Mouse (Mus musculus): ENCODE results near the gene Lce1k. TPM values are rescaled to one million over a fixed set of nuclear protein-coding genes. Genes with fewer than 3 reads are reported as not detected.
"Not testable (repeated sequence)": the region's sequence is repeated elsewhere in the genome, so short reads cannot be mapped to it uniquely, and the experiment has no call there.

Gene Lce1k
- polyA plus RNA-seq (2016; fragmentation: Nextera tagmentation; extraction: Ambion mirVana): not detected in 2 replicates

GRCm38 (mm10) chr3:92807791-92808190, at the start of gene Lce1k:
Lce1k (minus strand) TSS chr3:92807891.
- Histone ChIP-seq H3K4me3 (no peak within 1 kb of the TSS), H3K4me1 (no peaks in the 10 kb centered on the region), H3K27me3 (no peaks in the 10 kb centered on the region), H3K4me2 (replicated peaks) (no peak within 1 kb of the TSS), H3K9ac (no peak within 1 kb of the TSS), H3K36me3 (no peaks in the 10 kb centered on the region), H3K9me3 (no peaks in the 10 kb centered on the region), H3K27ac (no peak within 1 kb of the TSS)
- ATAC-seq (ENCODE audit: insufficient number of reproducible peaks, insufficient read depth, low FRiP score, low TSS enrichment): no peak

GRCm38 (mm10) chr3:92851186-92851585, 43.5 kb upstream of the Lce1k start, which contains the start of gene Lce1l:
Lce1l (minus strand) TSS chr3:92851286.
- Histone ChIP-seq H3K4me2 (replicated peaks) (no peak within 1 kb of the TSS), H3K27me3 (no peaks in the 10 kb centered on the region), H3K4me1 (no peaks in the 10 kb centered on the region), H3K9me3 (no peaks in the 10 kb centered on the region), H3K36me3 (no peaks in the 10 kb centered on the region), H3K4me3 (no peak within 1 kb of the TSS), H3K9ac (no peak within 1 kb of the TSS), H3K27ac (no peak within 1 kb of the TSS)
- no peak for ATAC-seq (ENCODE audit: insufficient number of reproducible peaks, insufficient read depth, low FRiP score, low TSS enrichment)
- WGBS: 83% methylated on average over 3 of the region's 3 CpGs

- Histone ChIP-seq H3K27ac (no peak within 1 kb of the TSS), H3K27me3 (no peaks in the 10 kb centered on the region), H3K36me3 (no peaks in the 10 kb centered on the region), H3K4me2 (replicated peaks) (no peak within 1 kb of the TSS), H3K9me3 (no peaks in the 10 kb centered on the region), H3K9ac (no peak within 1 kb of the TSS), H3K4me3 (no peak within 1 kb of the TSS), H3K4me1 (no peaks in the 10 kb centered on the region)
- ATAC-seq (ENCODE audit: insufficient number of reproducible peaks, insufficient read depth, low FRiP score, low TSS enrichment): no peak
- 59% methylated on average over 1 of the region's 1 CpGs for WGBS
These were observed 19.4 kb upstream of the Lce1k start, which contains the start of gene Kprp for GRCm38 (mm10) chr3:92827108-92827507. Kprp (minus strand) TSS chr3:92827247.

- H3K27me3 ChIP-seq: no peaks in the 10 kb centered on the region
- H3K9me3 ChIP-seq: no peaks in the 10 kb centered on the region
- H3K36me3 ChIP-seq: no peaks in the 10 kb centered on the region
- no peaks in the 10 kb centered on the region for H3K4me1 ChIP-seq
- H3K4me3 ChIP-seq: no peak overlapping the region
- no peak overlapping the region for H3K9ac ChIP-seq
- H3K27ac ChIP-seq: no peak overlapping the region
- no peak overlapping the region for H3K4me2 ChIP-seq (replicated peaks)
- WGBS: 14% methylated on average over 1 of the region's 1 CpGs
- no peak for ATAC-seq (ENCODE audit: insufficient number of reproducible peaks, insufficient read depth, low FRiP score, low TSS enrichment)
These were observed 18.1 kb upstream of the Lce1k start for GRCm38 (mm10) chr3:92825808-92826207.

GRCm38 (mm10) chr3:92816036-92816435, 8.3 kb upstream of the Lce1k start:
- not testable (repeated sequence) for H3K4me3 ChIP-seq; H3K27me3 ChIP-seq; H3K4me2 ChIP-seq (replicated peaks); H3K27ac ChIP-seq; H3K36me3 ChIP-seq; H3K4me1 ChIP-seq; ATAC-seq (ENCODE audit: insufficient number of reproducible peaks, insufficient read depth, low FRiP score, low TSS enrichment); H3K9ac ChIP-seq; H3K9me3 ChIP-seq
- 91% methylated on average over 2 of the region's 2 CpGs for WGBS

- Histone ChIP-seq H3K4me2 (replicated peaks) (no peak overlapping the region), H3K36me3 (no peaks in the 10 kb centered on the region), H3K9ac (no peak overlapping the region), H3K4me1 (no peaks in the 10 kb centered on the region), H3K27me3 (no peaks in the 10 kb centered on the region), H3K4me3 (no peak overlapping the region), H3K9me3 (no peaks in the 10 kb centered on the region), H3K27ac (no peak overlapping the region)
- ATAC-seq (ENCODE audit: insufficient number of reproducible peaks, insufficient read depth, low FRiP score, low TSS enrichment): no peak
- 81% methylated on average over 3 of the region's 3 CpGs for WGBS
These were observed 7.9 kb upstream of the Lce1k start for GRCm38 (mm10) chr3:92815581-92815980.

GRCm38 (mm10) chr3:92790414-92790813, 17.3 kb downstream of the Lce1k start, which contains the start of gene Lce1j:
Lce1j (minus strand) TSS chr3:92790514.
- no peak within 1 kb of the TSS for H3K4me3 ChIP-seq
- H3K9ac ChIP-seq: no peak within 1 kb of the TSS
- H3K36me3 ChIP-seq: no peaks in the 10 kb centered on the region
- no peak for ATAC-seq (ENCODE audit: insufficient number of reproducible peaks, insufficient read depth, low FRiP score, low TSS enrichment)
- H3K27ac ChIP-seq: no peak within 1 kb of the TSS
- 79% methylated on average over 1 of the region's 1 CpGs for WGBS
- H3K4me1 ChIP-seq: no peaks in the 10 kb centered on the region
- no peak within 1 kb of the TSS for H3K4me2 ChIP-seq (replicated peaks)
- H3K9me3 ChIP-seq: no peaks in the 10 kb centered on the region
- H3K27me3 ChIP-seq: no peaks in the 10 kb centered on the region

- Histone ChIP-seq H3K4me2 (replicated peaks) (no peak within 1 kb of the TSS), H3K4me3 (no peak within 1 kb of the TSS), H3K4me1 (no peaks in the 10 kb centered on the region), H3K27me3 (no peaks in the 10 kb centered on the region), H3K9ac (no peak within 1 kb of the TSS), H3K36me3 (no peaks in the 10 kb centered on the region), H3K9me3 (no peaks in the 10 kb centered on the region), H3K27ac (no peak within 1 kb of the TSS)
- 78% methylated on average over 1 of the region's 1 CpGs for WGBS
- ATAC-seq (ENCODE audit: insufficient number of reproducible peaks, insufficient read depth, low FRiP score, low TSS enrichment): no peak
These were observed 28.9 kb downstream of the Lce1k start, which contains the start of gene Lce1i for GRCm38 (mm10) chr3:92778799-92779198. Lce1i (minus strand) TSS chr3:92778899.

GRCm38 (mm10) chr3:92771573-92771972, 36.1 kb downstream of the Lce1k start:
- Histone ChIP-seq H3K9me3 (no peaks in the 10 kb centered on the region), H3K9ac (no peak overlapping the region), H3K4me3 (no peak overlapping the region), H3K27me3 (no peaks in the 10 kb centered on the region), H3K4me2 (replicated peaks) (no peak overlapping the region), H3K36me3 (no peaks in the 10 kb centered on the region), H3K4me1 (no peaks in the 10 kb centered on the region), H3K27ac (no peak overlapping the region)
- ATAC-seq (ENCODE audit: insufficient number of reproducible peaks, insufficient read depth, low FRiP score, low TSS enrichment): no peak
- WGBS: 22% methylated on average over 3 of the region's 3 CpGs

- Histone ChIP-seq H3K36me3 (no peaks in the 10 kb centered on the region), H3K4me1 (no peaks in the 10 kb centered on the region), H3K4me2 (replicated peaks) (no peak within 1 kb of the TSS), H3K27me3 (no peaks in the 10 kb centered on the region), H3K9ac (no peak within 1 kb of the TSS), H3K27ac (no peak within 1 kb of the TSS), H3K4me3 (no peak within 1 kb of the TSS), H3K9me3 (no peaks in the 10 kb centered on the region)
- WGBS: 97% methylated on average over 1 of the region's 1 CpGs
- ATAC-seq (ENCODE audit: insufficient number of reproducible peaks, insufficient read depth, low FRiP score, low TSS enrichment): no peak
These were observed 42.7 kb downstream of the Lce1k start, which contains the start of gene Lce1h for GRCm38 (mm10) chr3:92764965-92765364. Lce1h (minus strand) TSS chr3:92765065.

Other genes with a start within 250 kb of the Lce1k start
- not detected in 2 replicates for gene Ivl, start 234.2 kb downstream of the Lce1k start, polyA plus RNA-seq (2016; fragmentation: Nextera tagmentation; extraction: Ambion mirVana)
- gene Smcp, start 218.9 kb downstream of the Lce1k start, polyA plus RNA-seq (2016; fragmentation: Nextera tagmentation; extraction: Ambion mirVana): not detected in 2 replicates
- not detected in 2 replicates for gene 2210017I01Rik, start 200.4 kb downstream of the Lce1k start, polyA plus RNA-seq (2016; fragmentation: Nextera tagmentation; extraction: Ambion mirVana)
- gene Lce6a, start 186.2 kb downstream of the Lce1k start, polyA plus RNA-seq (2016; fragmentation: Nextera tagmentation; extraction: Ambion mirVana): not detected in 2 replicates
- not detected in 2 replicates for gene Lce1a1, start 159.6 kb downstream of the Lce1k start, polyA plus RNA-seq (2016; fragmentation: Nextera tagmentation; extraction: Ambion mirVana)
- not detected in 2 replicates for gene Lce1b, start 151.0 kb downstream of the Lce1k start, polyA plus RNA-seq (2016; fragmentation: Nextera tagmentation; extraction: Ambion mirVana)
- gene Lce1a2, start 137.6 kb downstream of the Lce1k start, polyA plus RNA-seq (2016; fragmentation: Nextera tagmentation; extraction: Ambion mirVana): not detected in 2 replicates
- gene Lce1c, start 128.6 kb downstream of the Lce1k start, polyA plus RNA-seq (2016; fragmentation: Nextera tagmentation; extraction: Ambion mirVana): not detected in 2 replicates
- not detected in 2 replicates for gene Lce1d, start 120.7 kb downstream of the Lce1k start, polyA plus RNA-seq (2016; fragmentation: Nextera tagmentation; extraction: Ambion mirVana)
- not detected in 2 replicates for gene Lce1e, start 98.8 kb downstream of the Lce1k start, polyA plus RNA-seq (2016; fragmentation: Nextera tagmentation; extraction: Ambion mirVana)
- not detected in 2 replicates for gene Lce1f, start 87.5 kb downstream of the Lce1k start, polyA plus RNA-seq (2016; fragmentation: Nextera tagmentation; extraction: Ambion mirVana)
- not detected in 2 replicates for gene Gm38119, start 68.8 kb downstream of the Lce1k start, polyA plus RNA-seq (2016; fragmentation: Nextera tagmentation; extraction: Ambion mirVana)
- not detected in 2 replicates for gene Lce1g, start 55.6 kb downstream of the Lce1k start, polyA plus RNA-seq (2016; fragmentation: Nextera tagmentation; extraction: Ambion mirVana)
- not detected in 2 replicates for gene Lce1h, start 42.8 kb downstream of the Lce1k start, polyA plus RNA-seq (2016; fragmentation: Nextera tagmentation; extraction: Ambion mirVana)
- gene Lce1i, start 29.0 kb downstream of the Lce1k start, polyA plus RNA-seq (2016; fragmentation: Nextera tagmentation; extraction: Ambion mirVana): not detected in 2 replicates
- gene Lce1j, start 17.4 kb downstream of the Lce1k start, polyA plus RNA-seq (2016; fragmentation: Nextera tagmentation; extraction: Ambion mirVana): not detected in 2 replicates
- gene Kprp, start 19.4 kb upstream of the Lce1k start, polyA plus RNA-seq (2016; fragmentation: Nextera tagmentation; extraction: Ambion mirVana): not detected in 2 replicates
- gene Lce1l, start 43.4 kb upstream of the Lce1k start, polyA plus RNA-seq (2016; fragmentation: Nextera tagmentation; extraction: Ambion mirVana): not detected in 2 replicates
- gene 2310050C09Rik, start 62.3 kb upstream of the Lce1k start, polyA plus RNA-seq (2016; fragmentation: Nextera tagmentation; extraction: Ambion mirVana): not detected in 2 replicates
- not detected in 2 replicates for gene Lce3a, start 118.3 kb upstream of the Lce1k start, polyA plus RNA-seq (2016; fragmentation: Nextera tagmentation; extraction: Ambion mirVana)
- not detected in 2 replicates for gene Lce3b, start 125.1 kb upstream of the Lce1k start, polyA plus RNA-seq (2016; fragmentation: Nextera tagmentation; extraction: Ambion mirVana)
- not detected in 2 replicates for gene Lce3c, start 136.6 kb upstream of the Lce1k start, polyA plus RNA-seq (2016; fragmentation: Nextera tagmentation; extraction: Ambion mirVana)
- not detected in 2 replicates for gene Lce3d, start 149.5 kb upstream of the Lce1k start, polyA plus RNA-seq (2016; fragmentation: Nextera tagmentation; extraction: Ambion mirVana)
- not detected in 2 replicates for gene Lce3e, start 159.2 kb upstream of the Lce1k start, polyA plus RNA-seq (2016; fragmentation: Nextera tagmentation; extraction: Ambion mirVana)
- gene Lce3f, start 184.3 kb upstream of the Lce1k start, polyA plus RNA-seq (2016; fragmentation: Nextera tagmentation; extraction: Ambion mirVana): not detected in 2 replicates
- gene Crct1, start 207.8 kb upstream of the Lce1k start, polyA plus RNA-seq (2016; fragmentation: Nextera tagmentation; extraction: Ambion mirVana): not detected in 2 replicates
- gene Lce1m, start 211.2 kb upstream of the Lce1k start, polyA plus RNA-seq (2016; fragmentation: Nextera tagmentation; extraction: Ambion mirVana): not detected in 2 replicates